Mouse (Mus musculus) C2C12 (cell line): ENCODE measurements around the gene Prdm10. TPM values are rescaled to one million over a fixed set of nuclear protein-coding genes. Genes with fewer than 3 reads are reported as not detected.

ENCODE experiments used
- H3K27me3 ChIP-seq: one replicate; pipeline ENCODE4 v1.6.1; 2011; ENCODE audit not compliant: control insufficient read depth, insufficient read depth, insufficient read length
- H3K36me3 ChIP-seq: one replicate; pipeline ENCODE4 v1.6.1; 2011; ENCODE audit not compliant: control insufficient read depth, insufficient read depth
- H3K4me3 ChIP-seq: one replicate; pipeline ENCODE4 v1.5.1; 2011; ENCODE audit warnings: mild to moderate bottlenecking, control low read depth; ENCODE audit not compliant: poor library complexity, insufficient read depth, severe bottlenecking
- H3K79me2 ChIP-seq: one replicate; pipeline ENCODE4 v1.6.1; 2011; ENCODE audit not compliant: control insufficient read depth, insufficient read depth
- H3K79me3 ChIP-seq: one replicate; pipeline ENCODE4 v1.6.1; 2011; ENCODE audit warnings: low read depth, control low read depth
- H3ac ChIP-seq: one replicate; pipeline ENCODE3; 2011; ENCODE audit warnings: low read depth; ENCODE audit not compliant: control insufficient read depth, insufficient read length
- CEBPB ChIP-seq: IDR thresholded peaks from one replicate; pipeline ENCODE4 v1.6.1; 2011; ENCODE audit warnings: low read depth, mild to moderate bottlenecking, control low read depth, moderate library complexity
- CTCF ChIP-seq: IDR thresholded peaks from one replicate; pipeline ENCODE4 v1.5.1; 2011; ENCODE audit not compliant: control insufficient read depth, insufficient read depth, insufficient read length
- FOSL1 ChIP-seq: IDR thresholded peaks from one replicate; pipeline ENCODE4 v1.8.0; 2011; ENCODE audit warnings: mild to moderate bottlenecking, low read length; ENCODE audit not compliant: poor library complexity, insufficient read depth, severe bottlenecking
- MAX ChIP-seq: IDR thresholded peaks from one replicate; pipeline ENCODE4 v1.6.1; 2011; ENCODE audit warnings: mild to moderate bottlenecking, control low read depth
- MYOD1 ChIP-seq: IDR thresholded peaks from one replicate; pipeline ENCODE4 v1.6.1; 2011; ENCODE audit warnings: low read depth; ENCODE audit not compliant: control insufficient read depth, insufficient read length
- MYOG ChIP-seq: IDR thresholded peaks from one replicate; pipeline ENCODE4 v1.6.1; 2011; ENCODE audit not compliant: control insufficient read depth, insufficient read length; ENCODE audit errors: extremely low read depth
- USF1 ChIP-seq: IDR thresholded peaks from one replicate; pipeline ENCODE4 v1.6.1; 2011; ENCODE audit warnings: low read depth, mild to moderate bottlenecking, control low read depth, moderate library complexity
- polyA plus RNA-seq: library from polyadenylated mRNA; unstranded; fragments of >200 nt; fragmentation: generic; extraction: Trizol; gene quantifications from one replicate; pipeline ENCODE4 v1.2.1, GENCODE M21; 2012; ENCODE audit warnings: missing spikeins

Prdm10 gene
- polyA plus RNA-seq, 1 experiment = 2.5 TPM

DNA sequence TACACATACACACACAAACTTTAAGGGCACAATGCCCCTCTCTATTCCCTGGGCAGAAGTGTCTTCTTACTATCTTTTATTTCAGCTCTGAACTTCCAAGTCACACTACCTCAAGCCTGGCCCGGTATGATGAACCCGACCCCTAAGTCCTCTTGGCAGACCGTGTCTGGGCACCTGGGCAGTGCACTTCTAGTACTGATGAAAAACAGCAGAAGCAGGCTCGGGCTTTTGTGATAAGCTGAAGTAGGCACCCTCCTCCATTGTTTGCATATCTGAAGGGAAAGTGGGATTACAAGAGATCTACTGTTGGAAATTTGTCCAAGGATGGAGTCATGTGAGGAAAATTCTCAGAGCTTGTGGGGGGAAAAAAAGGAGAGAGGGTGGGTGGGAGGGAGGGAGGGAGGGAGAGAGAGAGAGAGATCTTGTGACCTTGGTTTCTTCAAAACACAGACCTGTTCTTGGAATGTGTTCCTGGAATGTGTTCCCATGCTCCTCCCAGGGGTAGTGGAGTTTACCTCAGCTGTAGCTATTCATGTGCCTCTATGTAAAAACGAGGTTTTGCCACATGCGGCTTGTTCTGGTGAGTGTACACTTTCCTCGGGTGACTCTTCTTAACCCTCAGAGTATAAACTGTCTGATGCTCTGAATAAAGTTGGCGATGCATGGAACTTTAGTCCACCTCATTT, 39.7 kb upstream of the Prdm10 start:
- no peaks in the 10 kb centered on the region for H3K79me2 ChIP-seq
- H3K27me3 ChIP-seq = no peaks in the 10 kb centered on the region
- H3ac ChIP-seq = no peak overlapping the region
- TF ChIP-seq CEBPB (no peak), CTCF (no peak), MYOD1 (no peak), FOSL1 (no peak), MAX (no peak), USF1 (no peak), MYOG (no peak)
- H3K79me3 ChIP-seq = no peaks in the 10 kb centered on the region
- no peaks in the 10 kb centered on the region for H3K36me3 ChIP-seq
- H3K4me3 ChIP-seq = no peak overlapping the region

DNA sequence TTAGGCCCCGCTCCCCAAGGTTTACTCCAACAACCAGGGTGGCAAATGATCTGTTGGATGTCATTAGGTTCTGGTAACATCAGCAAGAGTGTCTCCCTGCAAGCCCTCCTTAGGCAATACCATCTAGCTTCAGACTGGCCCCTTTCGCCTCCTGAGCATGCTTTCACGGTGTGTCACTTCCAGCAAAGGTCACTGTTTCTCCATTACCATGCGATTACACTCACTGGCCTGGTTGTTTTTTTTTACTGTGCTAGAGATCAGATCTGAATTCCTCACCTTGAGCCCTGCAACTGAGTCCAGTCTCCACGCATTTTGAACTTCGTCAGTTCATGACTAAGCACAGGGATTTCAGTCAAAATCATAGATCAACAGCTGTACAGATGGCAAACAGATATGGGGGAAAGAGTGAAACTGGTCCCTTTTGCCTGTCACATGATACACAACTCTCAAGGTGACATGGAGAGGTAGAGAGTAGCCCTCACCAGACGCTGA, 39.1 kb upstream of the Prdm10 start:
- no peaks in the 10 kb centered on the region for H3K79me3 ChIP-seq
- no peaks in the 10 kb centered on the region for H3K27me3 ChIP-seq
- no peak for TF ChIP-seq FOSL1
- TF ChIP-seq CEBPB = no peak
- no peak for TF ChIP-seq MYOD1
- TF ChIP-seq MAX = no peak
- TF ChIP-seq CTCF = no peak
- no peak for TF ChIP-seq USF1
- no peak for TF ChIP-seq MYOG
- H3K4me3 ChIP-seq = no peak overlapping the region
- H3ac ChIP-seq = no peak overlapping the region
- no peaks in the 10 kb centered on the region for H3K79me2 ChIP-seq
- no peaks in the 10 kb centered on the region for H3K36me3 ChIP-seq

DNA sequence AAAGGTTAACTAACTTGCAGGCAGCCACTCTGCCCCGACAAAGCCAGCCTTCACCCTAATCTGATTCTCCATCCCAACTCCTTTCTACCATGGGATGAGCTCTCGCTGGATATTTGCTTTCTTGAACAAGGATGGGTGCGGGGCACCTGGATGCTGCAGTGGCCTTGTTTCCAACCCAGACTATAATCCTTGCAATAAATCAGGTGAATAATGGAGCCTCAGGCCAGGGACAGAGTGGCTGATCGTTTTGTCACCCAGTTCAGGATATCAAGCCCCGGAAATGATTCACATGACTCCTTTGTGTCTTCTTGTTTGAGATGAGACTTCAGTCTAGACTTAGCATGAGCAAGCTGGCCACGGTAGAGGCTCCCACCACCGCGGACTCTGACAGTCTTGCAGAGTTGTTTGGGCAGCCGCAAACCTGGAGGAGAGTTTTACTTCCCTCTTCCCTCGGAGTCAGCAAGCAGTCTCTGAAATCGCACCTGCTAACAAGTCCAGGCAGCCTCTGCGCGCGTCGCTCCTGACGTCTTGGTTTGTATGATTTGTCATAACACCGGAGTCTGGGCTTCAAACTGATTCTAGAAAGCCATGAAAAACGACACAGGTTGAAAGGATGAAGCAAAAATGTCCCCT, 36.9 kb upstream of the Prdm10 start:
- Histone ChIP-seq H3K4me3 (no peak overlapping the region), H3K27me3 (no peaks in the 10 kb centered on the region), H3K36me3 (no peaks in the 10 kb centered on the region), H3ac (no peak overlapping the region), H3K79me2 (no peaks in the 10 kb centered on the region), H3K79me3 (no peaks in the 10 kb centered on the region)
- TF ChIP-seq MYOG = no peak
- no peak for TF ChIP-seq MYOD1
- no peak for TF ChIP-seq USF1

DNA sequence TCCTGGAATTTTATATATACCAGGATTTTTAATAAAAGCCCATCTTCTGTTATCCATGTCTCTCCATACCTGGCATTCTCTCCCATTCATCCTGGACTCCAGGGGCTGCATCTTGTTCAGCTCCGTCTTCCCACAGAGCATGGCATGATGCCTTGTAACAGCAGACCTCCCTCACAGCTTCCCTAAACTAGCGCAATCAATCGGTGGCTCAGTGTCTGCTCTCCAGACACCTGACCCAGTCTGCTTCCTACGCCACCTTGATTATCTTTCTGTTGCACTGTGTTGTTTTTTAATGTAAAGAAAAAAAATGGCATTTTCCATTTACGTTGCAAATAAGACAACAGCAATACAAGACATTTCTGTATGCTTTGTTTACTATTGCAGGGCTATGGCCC, 36.4 kb upstream of the Prdm10 start:
- Histone ChIP-seq H3K27me3 (no peaks in the 10 kb centered on the region), H3K79me2 (no peaks in the 10 kb centered on the region), H3K36me3 (no peaks in the 10 kb centered on the region), H3K79me3 (no peaks in the 10 kb centered on the region), H3K4me3 (no peak overlapping the region), H3ac (no peak overlapping the region)
- no peak for TF ChIP-seq USF1
- TF ChIP-seq FOSL1 = no peak
- TF ChIP-seq CTCF = no peak
- no peak for TF ChIP-seq MAX

DNA sequence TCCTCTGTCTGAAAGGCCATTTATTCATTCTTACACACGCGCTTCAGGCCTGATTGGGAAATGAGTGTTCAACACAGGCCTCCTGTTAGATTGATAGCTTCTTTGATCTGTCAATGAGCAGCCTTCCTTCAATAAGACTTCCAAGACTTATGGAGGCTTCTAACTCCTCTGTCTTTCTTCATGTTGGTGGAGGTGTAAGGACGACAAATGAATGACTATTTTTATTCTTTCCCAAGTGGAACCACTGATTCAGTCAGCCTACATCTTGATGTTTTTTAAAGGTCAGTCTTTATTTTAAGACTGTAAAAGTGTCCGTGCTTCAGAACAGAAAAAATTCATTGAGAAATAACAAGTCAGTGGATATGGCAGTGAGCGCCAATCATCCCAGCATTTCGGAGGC, 35.3 kb upstream of the Prdm10 start:
- Histone ChIP-seq H3K36me3 (no peaks in the 10 kb centered on the region), H3K79me3 (no peaks in the 10 kb centered on the region), H3K4me3 (no peak overlapping the region), H3ac (no peak overlapping the region), H3K79me2 (no peaks in the 10 kb centered on the region), H3K27me3 (no peaks in the 10 kb centered on the region)
- TF ChIP-seq CEBPB (no peak), CTCF (no peak), FOSL1 (no peak), MYOD1 (no peak), MYOG (no peak)

DNA sequence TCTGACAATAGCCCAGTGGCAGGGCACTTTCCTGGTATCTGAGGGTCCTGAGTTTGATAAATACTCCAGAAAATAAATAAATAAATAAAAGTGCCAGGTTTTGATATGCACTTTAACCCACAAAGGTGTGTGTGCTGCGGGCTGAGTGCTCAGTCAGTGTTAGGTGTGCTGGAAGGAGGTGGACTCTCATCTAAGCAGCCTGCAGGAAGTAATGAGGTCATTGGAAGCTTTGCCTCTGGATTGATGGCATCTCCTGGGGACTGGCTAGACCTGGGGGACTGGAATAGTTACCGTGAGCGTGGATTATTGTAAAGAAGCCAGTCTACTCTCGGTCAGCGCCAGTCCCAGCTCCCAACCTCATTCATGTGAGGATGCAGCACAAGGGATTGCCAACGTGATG, 33.9 kb upstream of the Prdm10 start:
- Histone ChIP-seq H3K4me3 (no peak overlapping the region), H3K79me3 (no peaks in the 10 kb centered on the region), H3K27me3 (no peaks in the 10 kb centered on the region), H3K36me3 (no peaks in the 10 kb centered on the region), H3K79me2 (no peaks in the 10 kb centered on the region), H3ac (no peak overlapping the region)
- TF ChIP-seq CEBPB (no peak), MAX (no peak)
